Mouse (Mus musculus): ENCODE data around the gene Prn. TPM values are rescaled to one million over a fixed set of nuclear protein-coding genes. Genes with fewer than 3 reads are reported as not detected.
A peak's percentile ranks its signal among the peaks of the same experiment; 100 is the strongest.

Gene Prn
- total RNA-seq, 1 experiment from 2014 or later: not detected

DNA sequence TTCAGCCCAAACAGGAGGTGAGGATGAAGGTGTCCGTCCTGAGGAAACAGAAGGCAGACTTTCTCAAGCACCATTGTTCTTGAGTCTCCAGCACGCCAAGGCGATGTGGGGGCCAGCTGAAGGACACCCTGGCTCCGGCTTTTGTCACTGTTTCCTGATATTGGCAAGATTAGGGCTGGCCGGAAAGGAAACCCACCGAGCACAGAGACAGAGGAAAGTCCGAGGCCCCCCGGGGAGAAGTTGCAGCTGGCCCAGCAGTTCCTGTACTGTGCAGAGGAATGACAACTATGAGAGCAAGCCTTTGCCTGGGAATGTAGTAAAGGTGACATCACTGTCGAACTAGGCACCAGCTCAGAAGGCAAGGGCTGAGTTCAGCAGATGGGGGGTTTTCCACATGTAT is 71.1 kb downstream of the Prn start:
- no peak for ATAC-seq (ENCODE audit: extremely low read depth, insufficient number of reproducible peaks, low FRiP score, poor library complexity, severe bottlenecking)

DNA sequence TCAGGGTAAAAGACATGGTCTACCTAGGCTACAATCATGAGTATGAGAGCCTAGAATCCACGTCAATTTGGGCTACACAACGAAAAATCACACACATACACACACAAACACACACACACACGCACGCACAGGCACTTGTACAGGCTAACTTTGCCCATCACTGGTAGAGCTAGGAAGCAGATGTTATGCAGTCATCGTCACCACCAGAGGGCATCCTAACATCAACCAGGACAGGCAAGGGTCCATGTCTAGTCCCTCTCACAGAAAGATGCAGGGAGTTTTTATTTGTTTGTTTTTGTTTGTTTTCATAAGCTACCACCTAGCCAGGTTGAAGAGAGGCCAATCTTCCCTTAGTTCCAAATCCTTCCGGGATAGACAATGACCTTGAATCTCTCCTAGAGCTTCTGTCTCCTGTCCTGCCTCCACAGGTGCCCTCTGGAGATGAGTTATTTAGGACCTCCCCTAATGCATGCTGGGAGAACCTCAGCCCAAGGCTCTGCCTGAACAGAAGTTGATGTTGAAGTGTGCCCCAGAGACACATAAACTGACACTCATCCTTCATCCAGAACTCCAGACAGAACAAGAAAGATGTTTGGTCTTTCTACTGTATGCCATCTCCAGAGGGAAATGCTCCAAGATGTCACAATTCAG is 72.9 kb downstream of the Prn start:
- peak; percentile 88 for ATAC-seq (ENCODE audit: extremely low read depth, insufficient number of reproducible peaks, low FRiP score, poor library complexity, severe bottlenecking)

DNA sequence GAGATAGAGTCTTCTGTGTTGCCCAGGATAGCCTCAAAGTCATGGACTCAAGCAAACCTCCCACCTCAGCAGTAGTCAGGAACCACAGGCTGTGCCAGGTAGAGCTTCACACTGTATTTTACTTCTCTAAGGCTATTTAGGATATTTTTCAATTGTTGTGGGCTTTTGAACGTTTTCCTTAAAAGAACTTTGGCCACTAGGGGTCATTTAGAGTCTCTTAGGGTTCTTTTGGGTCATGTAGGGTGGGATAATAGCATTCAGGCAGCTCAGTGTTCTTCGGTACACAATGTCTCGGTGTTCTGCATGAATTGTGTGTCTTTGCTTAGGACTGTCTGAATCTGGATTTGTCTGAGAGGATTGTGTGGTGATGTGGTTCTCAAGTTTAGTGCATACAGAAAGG is 78.2 kb downstream of the Prn start:
- ATAC-seq (ENCODE audit: extremely low read depth, insufficient number of reproducible peaks, low FRiP score, poor library complexity, severe bottlenecking): no peak

DNA sequence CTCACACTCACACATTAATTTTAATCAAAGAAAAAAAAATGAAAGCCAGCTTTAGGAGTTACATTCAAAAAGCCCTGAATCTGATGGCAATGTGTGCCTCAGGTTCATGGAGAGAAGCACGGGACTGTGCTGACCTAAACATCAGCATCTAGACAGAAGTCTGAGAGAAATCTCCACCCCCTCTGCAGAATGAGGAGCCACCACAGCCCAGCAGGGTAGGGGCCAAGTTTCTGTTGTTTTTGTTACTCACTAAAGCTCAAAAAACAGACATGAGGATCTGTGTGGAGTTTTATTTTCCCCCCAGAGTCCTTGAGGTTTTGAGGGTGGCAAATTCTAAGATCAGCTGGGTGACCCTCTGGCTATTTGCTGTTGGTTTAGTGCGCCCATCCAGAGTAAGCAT is 78.8 kb downstream of the Prn start:
- ATAC-seq (ENCODE audit: extremely low read depth, insufficient number of reproducible peaks, low FRiP score, poor library complexity, severe bottlenecking): no peak

DNA sequence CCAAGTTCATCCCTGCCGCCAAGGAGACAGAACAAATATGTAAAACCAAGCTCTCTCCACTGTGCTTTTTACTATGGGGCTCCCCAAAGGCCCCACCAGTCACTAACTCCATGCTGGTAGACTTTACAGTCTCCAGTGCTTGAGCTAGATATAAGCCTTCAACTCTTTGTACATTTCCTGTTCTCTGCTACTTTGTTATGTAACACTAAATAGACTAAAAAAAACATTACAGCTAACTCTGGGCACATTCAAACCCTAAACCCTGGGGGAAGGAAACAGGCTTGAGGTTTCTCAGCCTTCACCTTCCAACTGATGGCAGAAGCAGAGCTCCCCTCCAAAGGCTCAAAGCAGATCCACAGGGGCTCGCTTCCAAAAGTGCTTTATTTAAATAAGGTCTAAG is 82.7 kb downstream of the Prn start:
- no peak for ATAC-seq (ENCODE audit: extremely low read depth, insufficient number of reproducible peaks, low FRiP score, poor library complexity, severe bottlenecking)

DNA sequence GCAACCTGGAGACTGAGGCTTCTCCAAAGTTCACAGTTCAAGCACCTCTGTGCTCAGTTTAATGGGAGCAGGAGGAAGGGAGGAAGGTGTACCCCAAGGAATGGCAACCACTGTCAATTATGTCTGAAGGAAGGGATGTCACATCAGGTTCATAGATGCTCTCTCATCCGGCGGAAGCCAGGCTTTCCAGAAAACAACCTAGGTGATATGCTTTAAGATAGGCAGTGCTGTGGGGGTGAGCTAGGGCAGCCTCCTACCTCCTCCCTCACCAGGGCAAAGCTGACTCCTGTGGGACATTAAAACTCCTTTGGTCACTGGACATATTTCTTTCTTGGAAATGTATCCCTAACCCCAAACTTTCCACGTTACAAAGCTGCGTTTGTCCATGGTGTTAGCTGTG is 83.4 kb downstream of the Prn start:
- ATAC-seq (ENCODE audit: extremely low read depth, insufficient number of reproducible peaks, low FRiP score, poor library complexity, severe bottlenecking): no peak

DNA sequence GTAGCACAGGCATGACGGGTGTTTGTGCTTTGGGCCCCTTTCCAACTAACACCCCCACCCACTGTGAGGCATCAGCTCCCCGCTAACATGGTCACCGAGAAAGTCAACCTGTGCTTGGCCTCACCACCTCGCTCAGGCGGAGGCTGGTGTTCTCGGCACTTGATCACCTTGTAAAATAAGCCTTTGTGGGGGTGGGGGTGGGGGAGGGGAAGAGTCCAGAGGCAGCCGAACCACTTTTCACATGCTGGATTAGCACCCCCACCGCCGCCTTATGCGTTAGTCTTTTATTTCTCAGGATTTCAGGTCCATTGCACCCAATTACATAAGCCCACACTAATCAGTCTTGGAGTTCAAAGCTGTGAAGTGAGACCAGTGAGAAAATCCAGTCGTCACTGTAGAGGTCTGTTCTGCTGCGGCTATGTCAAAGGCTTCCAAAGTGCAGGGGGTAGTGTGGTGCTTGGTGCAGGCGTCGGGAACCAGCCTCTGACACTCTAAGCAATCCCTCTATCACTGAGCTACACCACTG is 83.9 kb downstream of the Prn start:
- peak; percentile 34; the same call in 1 of the 2 replicates for ATAC-seq (ENCODE audit: extremely low read depth, insufficient number of reproducible peaks, low FRiP score, poor library complexity, severe bottlenecking)

DNA sequence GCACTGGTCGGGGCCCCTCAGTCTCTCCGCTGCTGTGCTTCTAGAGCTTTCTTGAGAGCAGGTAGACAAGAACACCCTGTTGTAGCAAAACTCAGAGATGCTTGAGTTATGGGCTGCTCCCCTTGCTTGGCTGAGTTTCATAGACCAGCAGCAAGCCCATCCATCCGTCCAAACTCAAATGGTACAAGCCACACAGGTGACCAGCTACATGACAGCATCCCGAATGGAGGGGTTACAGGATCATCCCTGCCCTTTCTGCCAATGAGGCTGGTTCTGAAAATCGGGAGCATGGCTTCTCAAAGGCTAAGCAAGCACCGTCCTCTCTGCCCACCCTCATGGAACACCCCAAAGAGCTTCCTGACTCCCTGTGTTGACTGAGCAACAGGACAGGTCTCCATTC is 85.2 kb downstream of the Prn start:
- ATAC-seq (ENCODE audit: extremely low read depth, insufficient number of reproducible peaks, low FRiP score, poor library complexity, severe bottlenecking): no peak

DNA sequence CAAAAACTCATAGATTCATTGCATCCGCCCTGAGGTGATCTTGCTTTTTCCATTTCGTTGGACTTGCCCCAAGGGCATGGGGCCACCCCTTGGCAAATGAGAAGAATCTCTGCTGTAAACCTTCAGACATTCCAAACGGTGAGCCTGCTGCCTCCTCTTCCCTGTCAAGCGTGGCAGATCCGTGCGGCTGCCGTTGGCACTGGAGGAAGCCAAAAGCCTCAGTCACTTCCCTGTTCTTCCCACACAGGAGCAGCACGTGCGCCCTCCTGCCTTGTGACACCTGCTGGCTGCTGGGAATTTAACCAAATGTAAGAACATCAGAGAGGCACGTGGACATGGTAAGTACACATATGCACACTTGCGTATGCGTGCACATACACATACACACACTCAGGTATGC is 86.0 kb downstream of the Prn start:
- no peak for ATAC-seq (ENCODE audit: extremely low read depth, insufficient number of reproducible peaks, low FRiP score, poor library complexity, severe bottlenecking)

DNA sequence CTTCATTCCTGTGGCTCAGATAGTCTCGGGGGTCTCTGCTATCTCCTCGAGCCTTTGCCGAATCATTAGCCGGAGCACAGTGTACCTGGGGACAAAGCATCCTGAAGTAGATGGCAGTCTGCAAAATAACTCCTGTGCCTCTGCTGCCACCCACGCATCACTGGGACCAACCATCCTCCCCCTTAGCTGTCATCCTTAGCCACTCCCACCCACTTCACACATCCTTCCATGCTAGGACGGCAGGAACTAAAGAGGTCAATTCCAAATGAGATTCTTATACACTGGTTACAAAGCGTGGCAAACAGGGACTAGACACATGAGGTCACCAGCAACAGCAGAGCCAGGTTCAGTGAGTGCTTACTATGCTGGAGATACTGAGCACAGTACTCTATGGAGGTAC is 86.6 kb downstream of the Prn start:
- ATAC-seq (ENCODE audit: extremely low read depth, insufficient number of reproducible peaks, low FRiP score, poor library complexity, severe bottlenecking): no peak

DNA sequence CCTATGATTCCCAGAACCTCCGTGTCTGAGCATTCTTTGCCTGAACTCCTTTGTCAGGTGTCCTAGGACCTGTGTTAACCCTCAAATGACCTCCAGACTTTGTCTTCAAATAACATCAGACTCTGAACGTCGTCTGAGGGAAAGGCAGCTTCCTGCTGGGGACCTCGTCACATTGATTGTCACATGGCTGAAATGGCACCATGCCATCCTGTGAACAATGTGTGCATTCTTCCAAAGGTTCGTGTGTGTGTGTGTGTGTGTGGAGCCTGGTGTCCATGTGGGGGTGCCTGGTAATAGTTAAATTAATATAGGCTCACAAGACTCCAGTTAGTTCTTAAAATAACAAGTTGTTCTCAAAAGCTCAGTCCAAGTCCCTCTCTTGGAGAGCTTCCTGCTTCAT is 87.6 kb downstream of the Prn start:
- no peak for ATAC-seq (ENCODE audit: extremely low read depth, insufficient number of reproducible peaks, low FRiP score, poor library complexity, severe bottlenecking)

DNA sequence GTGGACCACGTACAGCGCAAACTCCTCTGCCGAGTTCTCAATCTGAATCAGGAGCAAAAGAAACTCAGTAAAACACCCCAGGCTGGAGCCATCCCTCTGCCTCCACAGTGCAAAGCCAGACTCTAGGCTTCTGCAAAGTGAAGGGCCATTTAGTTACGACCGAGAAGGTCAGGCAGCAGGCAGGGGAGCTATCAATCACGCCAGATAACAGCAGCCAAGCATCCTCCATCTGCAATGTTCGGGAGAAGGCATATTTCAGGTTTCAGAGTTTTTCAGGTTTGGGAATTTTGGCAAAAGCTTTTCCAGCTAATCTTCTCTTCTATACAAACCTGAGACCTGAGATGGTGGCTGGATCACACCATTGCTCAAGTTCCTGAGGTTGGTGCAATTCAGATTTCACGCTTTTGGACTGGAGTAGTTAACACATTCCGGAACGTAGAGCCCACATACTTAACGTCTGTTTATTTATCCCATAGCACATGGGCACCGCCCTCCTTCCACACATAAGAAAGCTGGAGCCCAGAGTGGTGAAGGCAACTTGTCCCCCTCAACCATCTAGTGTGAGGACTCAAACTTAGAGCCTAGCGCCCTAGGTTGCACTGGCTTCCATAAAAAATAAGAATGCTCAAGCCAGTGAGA is 92.1 kb downstream of the Prn start:
- ATAC-seq (ENCODE audit: extremely low read depth, insufficient number of reproducible peaks, low FRiP score, poor library complexity, severe bottlenecking): no peak

DNA sequence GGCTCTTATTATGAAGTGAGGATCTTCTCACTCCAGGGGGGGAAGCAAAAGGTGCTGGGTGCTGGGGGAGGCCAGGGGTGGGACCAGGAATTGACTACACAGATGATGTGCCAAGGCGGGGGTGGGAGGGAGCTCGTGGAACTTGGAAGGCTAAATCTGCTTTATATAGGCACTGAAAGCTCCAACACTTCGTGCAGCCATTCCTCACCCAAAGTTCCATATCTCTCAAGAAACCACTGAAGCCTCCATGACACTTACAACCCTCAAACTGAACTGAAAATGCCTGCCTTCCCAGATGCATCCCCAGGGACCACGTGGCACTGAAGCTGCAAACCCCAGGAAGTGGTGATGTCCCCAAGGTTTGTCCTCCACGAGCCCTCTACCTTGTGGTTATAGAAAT is 94.2 kb downstream of the Prn start:
- no peak for ATAC-seq (ENCODE audit: extremely low read depth, insufficient number of reproducible peaks, low FRiP score, poor library complexity, severe bottlenecking)

DNA sequence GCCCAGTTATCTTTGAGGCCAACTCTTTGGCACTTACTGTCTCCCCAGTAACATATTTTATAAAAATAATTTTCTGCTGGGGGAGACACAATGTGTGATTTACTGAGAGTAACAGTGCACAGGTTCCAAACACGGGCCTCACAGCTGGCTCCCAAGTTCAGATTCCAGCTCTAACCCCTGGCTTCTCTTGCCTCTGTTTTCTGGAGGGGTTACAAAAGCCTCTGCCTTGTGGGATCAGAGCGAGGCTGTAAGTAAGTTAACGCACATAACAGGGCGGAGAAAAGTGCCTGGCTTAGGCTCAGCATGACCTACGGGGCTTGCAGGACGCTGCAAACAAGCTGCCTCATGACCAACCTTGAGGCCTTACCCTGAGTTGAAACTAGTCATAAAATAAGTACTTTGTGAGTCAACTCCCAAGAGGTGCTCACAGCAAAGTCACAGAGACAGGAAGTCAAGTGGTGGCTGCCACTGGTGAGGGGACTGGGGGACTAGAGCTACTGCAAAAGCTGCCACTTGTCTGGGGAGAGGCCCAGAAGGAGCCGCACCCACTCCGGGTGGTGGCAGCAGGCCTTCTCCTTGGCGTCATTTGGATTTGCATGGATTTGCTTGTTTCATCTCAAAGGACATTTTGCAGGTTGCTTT is 94.9 kb downstream of the Prn start:
- peak; percentile 25; the same call in 1 of the 2 replicates for ATAC-seq (ENCODE audit: extremely low read depth, insufficient number of reproducible peaks, low FRiP score, poor library complexity, severe bottlenecking)

DNA sequence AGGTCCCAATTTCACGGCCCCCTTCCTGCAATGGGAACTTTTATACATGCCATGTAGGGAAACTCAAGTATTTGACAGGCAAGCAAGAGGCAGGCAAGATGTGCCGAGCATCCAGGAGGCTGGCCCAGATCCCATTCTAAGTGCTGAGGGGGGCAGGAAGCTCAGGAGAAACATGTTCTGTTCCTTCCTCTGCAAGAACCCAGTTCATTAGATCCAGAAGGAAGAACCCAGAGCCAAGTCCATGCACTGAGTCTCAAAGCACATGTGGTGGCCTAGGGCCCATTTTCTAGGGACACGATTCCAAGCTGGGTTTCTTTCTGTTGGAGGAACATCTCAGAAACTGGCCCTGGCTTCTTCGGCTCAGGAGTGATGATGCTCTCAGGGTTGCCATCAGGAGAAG is 95.7 kb downstream of the Prn start:
- no peak for ATAC-seq (ENCODE audit: extremely low read depth, insufficient number of reproducible peaks, low FRiP score, poor library complexity, severe bottlenecking)

Other genes with a start within 250 kb of the Prn start
- gene Erv3, start 50.2 kb upstream of the Prn start, total RNA-seq (2017): not detected in 2 replicates
- 2.1 and 2.2 TPM in 2 replicates for gene Prnp, start within 50 bp of the Prn start, total RNA-seq (2017)
- 0.23 TPM in 1 of 2 replicates, not detected in the other for gene Prnd, start 40.9 kb downstream of the Prn start, total RNA-seq (2017)
- 193 and 210 TPM in 2 replicates for gene Rassf2, start 120.3 kb downstream of the Prn start, total RNA-seq (2017)
- gene Slc23a2, start 235.2 kb downstream of the Prn start, total RNA-seq (2017): 16.5 and 19.6 TPM in 2 replicates